Mouse (Mus musculus): ENCODE results near the gene Fbrsl1. TPM values are rescaled to one million over a fixed set of nuclear protein-coding genes. Genes with fewer than 3 reads are reported as not detected.

The Fbrsl1 gene
- polyA plus RNA-seq, 1 experiment from 2014 or later, result 27.7 TPM

- WGBS, result 12% methylated on average over 7 of the region's 7 CpGs
- H3K4me2 ChIP-seq, result no peak overlapping the region
- no peaks in the 10 kb centered on the region for H3K9me3 ChIP-seq
- no peak overlapping the region for H3K27ac ChIP-seq
- no peak overlapping the region for H3K9ac ChIP-seq (replicated peaks)
- peaks cover 5% of the 10 kb centered on the region; the same call in 1 of the 2 replicates for H3K4me1 ChIP-seq (replicated peaks)
- H3K4me3 ChIP-seq (replicated peaks), result no peak overlapping the region
- peaks cover 25% of the 10 kb centered on the region for H3K27me3 ChIP-seq
- H3K36me3 ChIP-seq, result no peaks in the 10 kb centered on the region
- ATAC-seq (ENCODE audit: insufficient number of reproducible peaks, insufficient read depth, low FRiP score, low TSS enrichment, low read depth), result no peak
Measured at GRCm38 (mm10) chr5:110354716-110355115, 93.6 kb downstream of the Fbrsl1 start.

GRCm38 (mm10) chr5:110347006-110347405 lies 101.3 kb downstream of the Fbrsl1 start:
- H3K27ac ChIP-seq, result no peak overlapping the region
- no peaks in the 10 kb centered on the region for H3K36me3 ChIP-seq
- no peak overlapping the region for H3K9ac ChIP-seq (replicated peaks)
- H3K27me3 ChIP-seq, result peaks cover 27% of the 10 kb centered on the region
- ATAC-seq (ENCODE audit: insufficient number of reproducible peaks, insufficient read depth, low FRiP score, low TSS enrichment, low read depth), result no peak
- H3K9me3 ChIP-seq, result no peaks in the 10 kb centered on the region
- WGBS, result 82% methylated on average over 8 of the region's 8 CpGs
- H3K4me3 ChIP-seq (replicated peaks), result no peak overlapping the region
- no peak overlapping the region for H3K4me2 ChIP-seq
- peaks cover 14% of the 10 kb centered on the region for H3K4me1 ChIP-seq (replicated peaks)

DNA sequence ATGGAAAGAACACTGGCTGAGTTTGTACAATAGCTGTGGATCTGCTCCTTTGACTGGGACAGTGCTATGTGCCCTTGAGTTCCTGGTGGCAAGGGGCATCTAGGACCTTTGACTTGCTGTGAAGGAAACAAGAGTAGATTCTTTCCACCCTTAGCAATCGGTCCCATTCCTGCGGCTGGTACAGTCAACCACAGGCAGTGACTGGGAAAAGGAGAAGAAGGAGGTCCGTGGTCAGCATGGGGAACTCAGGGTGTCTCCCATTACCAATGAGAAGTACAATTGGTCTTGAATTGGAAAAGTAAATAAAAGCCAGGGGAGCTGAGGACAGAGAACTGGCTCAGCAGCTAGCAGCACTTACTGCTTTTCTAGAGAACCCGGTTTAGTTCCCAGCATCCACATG lies 102.8 kb downstream of the Fbrsl1 start:
- H3K27ac ChIP-seq, result no peak overlapping the region
- H3K4me2 ChIP-seq, result no peak overlapping the region
- no peaks in the 10 kb centered on the region for H3K9me3 ChIP-seq
- no peaks in the 10 kb centered on the region for H3K36me3 ChIP-seq
- H3K9ac ChIP-seq (replicated peaks), result no peak overlapping the region
- peaks cover 14% of the 10 kb centered on the region for H3K4me1 ChIP-seq (replicated peaks)
- no peak overlapping the region for H3K4me3 ChIP-seq (replicated peaks)
- peaks cover 41% of the 10 kb centered on the region for H3K27me3 ChIP-seq
- ATAC-seq (ENCODE audit: insufficient number of reproducible peaks, insufficient read depth, low FRiP score, low TSS enrichment, low read depth), result no peak
- 90% methylated on average over 4 of the region's 4 CpGs for WGBS

DNA sequence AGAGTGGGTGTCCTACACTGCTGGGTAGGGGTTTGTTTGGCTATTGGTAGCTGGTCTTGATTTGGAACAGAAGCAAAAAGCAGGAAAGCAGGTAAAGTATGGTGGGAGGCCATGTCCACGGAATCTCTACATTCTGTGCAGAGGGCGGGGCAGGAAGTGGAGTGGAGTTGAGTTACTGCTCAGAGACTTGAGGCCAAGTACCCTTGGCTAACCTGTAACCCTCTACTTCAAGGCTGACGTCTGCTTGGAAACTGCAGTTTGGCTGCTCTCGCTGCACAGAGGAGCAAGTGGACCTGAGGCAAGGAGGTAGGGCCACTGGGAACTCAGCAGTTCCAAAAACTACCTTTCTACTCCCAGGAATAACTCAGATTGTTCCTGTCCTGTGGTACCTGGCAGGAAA lies 103.8 kb downstream of the Fbrsl1 start, which contains the start of gene Lrcol1:
Lrcol1 (plus strand) TSS at position 207 of the 400 bp plus-strand sequence.
- H3K4me2 ChIP-seq, result peak within 1 kb of the TSS; percentile 98; the same call in 1 of the 2 replicates
- H3K9ac ChIP-seq (replicated peaks), result no peak within 1 kb of the TSS
- no peak for ATAC-seq (ENCODE audit: insufficient number of reproducible peaks, insufficient read depth, low FRiP score, low TSS enrichment, low read depth)
- no peak within 1 kb of the TSS for H3K27ac ChIP-seq
- no peaks in the 10 kb centered on the region for H3K36me3 ChIP-seq
- peaks cover 14% of the 10 kb centered on the region for H3K4me1 ChIP-seq (replicated peaks)
- H3K4me3 ChIP-seq (replicated peaks), result no peak within 1 kb of the TSS
- H3K27me3 ChIP-seq, result peaks cover 43% of the 10 kb centered on the region
- 73% methylated on average over 4 of the region's 4 CpGs for WGBS
- H3K9me3 ChIP-seq, result no peaks in the 10 kb centered on the region

DNA sequence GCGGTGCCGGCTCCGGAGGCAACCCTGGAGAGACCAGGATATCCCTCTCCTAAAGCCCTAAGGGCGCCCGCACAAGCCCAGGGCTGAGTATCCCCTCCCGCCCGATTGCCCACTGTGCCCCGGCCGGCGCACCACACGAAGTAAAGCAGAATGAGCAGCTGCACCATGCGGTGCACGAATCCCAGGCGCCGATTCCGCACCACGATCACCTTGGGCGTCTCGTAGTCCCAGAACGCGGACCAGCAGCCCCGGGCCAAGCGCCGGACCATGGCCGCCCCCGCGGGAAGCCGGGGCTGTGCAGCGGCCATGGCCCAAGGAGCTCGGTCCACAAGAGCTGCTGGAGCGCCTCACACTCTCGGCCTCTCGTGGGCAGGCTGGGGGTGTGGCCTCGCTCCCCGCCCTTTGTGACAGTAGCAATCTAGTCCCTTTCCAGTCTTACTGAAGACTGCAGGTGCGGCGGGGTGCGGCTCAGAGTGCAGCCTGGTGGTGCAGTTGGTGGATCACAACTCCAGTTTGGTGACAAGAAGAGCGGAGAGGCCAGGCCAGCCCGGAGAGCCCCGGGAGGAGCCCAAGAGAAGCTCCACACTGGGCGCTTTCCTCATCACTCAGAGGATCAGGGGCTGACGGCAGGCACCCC lies 105.5 kb downstream of the Fbrsl1 start, which contains the start of gene P2rx2:
P2rx2 (minus strand) TSS at position 565 of the 637 bp plus-strand sequence.
- ATAC-seq (ENCODE audit: insufficient number of reproducible peaks, insufficient read depth, low FRiP score, low TSS enrichment, low read depth), result peak; percentile 44; the same call in 1 of the 2 replicates
- peaks cover 14% of the 10 kb centered on the region for H3K4me1 ChIP-seq (replicated peaks)
- H3K4me3 ChIP-seq (replicated peaks), result peak within 1 kb of the TSS; percentile 54
- peak within 1 kb of the TSS; percentile 98 for H3K4me2 ChIP-seq
- 2% methylated on average over 43 of the region's 43 CpGs for WGBS
- H3K36me3 ChIP-seq, result peaks cover 16% of the 10 kb centered on the region
- H3K27ac ChIP-seq, result no peak within 1 kb of the TSS
- H3K9ac ChIP-seq (replicated peaks), result peak within 1 kb of the TSS; percentile 62
- peaks cover 43% of the 10 kb centered on the region for H3K27me3 ChIP-seq
- H3K9me3 ChIP-seq, result no peaks in the 10 kb centered on the region

GRCm38 (mm10) chr5:110338792-110339191 lies 109.5 kb downstream of the Fbrsl1 start:
- H3K36me3 ChIP-seq, result peaks cover 56% of the 10 kb centered on the region
- 91% methylated on average over 2 of the region's 2 CpGs for WGBS

GRCm38 (mm10) chr5:110330508-110330907 lies 117.8 kb downstream of the Fbrsl1 start:
- H3K27ac ChIP-seq, result no peak overlapping the region
- H3K9ac ChIP-seq (replicated peaks), result no peak overlapping the region
- H3K4me3 ChIP-seq (replicated peaks), result no peak overlapping the region
- no peak overlapping the region for H3K4me2 ChIP-seq
- ATAC-seq (ENCODE audit: insufficient number of reproducible peaks, insufficient read depth, low FRiP score, low TSS enrichment, low read depth), result no peak
- WGBS, result 75% methylated on average over 3 of the region's 3 CpGs
- no peaks in the 10 kb centered on the region for H3K27me3 ChIP-seq
- H3K4me1 ChIP-seq (replicated peaks), result no peaks in the 10 kb centered on the region
- H3K36me3 ChIP-seq, result peaks cover 91% of the 10 kb centered on the region
- H3K9me3 ChIP-seq, result no peaks in the 10 kb centered on the region

More at GRCm38 (mm10) chr5:110338792-110339191, 109.5 kb downstream of the Fbrsl1 start:
- Histone ChIP-seq H3K4me2 (no peak overlapping the region), H3K27ac (no peak overlapping the region), H3K9ac (replicated peaks) (no peak overlapping the region), H3K4me1 (replicated peaks) (peaks cover 14% of the 10 kb centered on the region), H3K27me3 (peaks cover 35% of the 10 kb centered on the region), H3K9me3 (no peaks in the 10 kb centered on the region), H3K4me3 (replicated peaks) (no peak overlapping the region)
- no peak for ATAC-seq (ENCODE audit: insufficient number of reproducible peaks, insufficient read depth, low FRiP score, low TSS enrichment, low read depth)

GRCm38 (mm10) chr5:110313127-110313526 lies 135.2 kb downstream of the Fbrsl1 start:
- H3K4me1 ChIP-seq (replicated peaks), result no peaks in the 10 kb centered on the region
- no peak overlapping the region for H3K9ac ChIP-seq (replicated peaks)
- H3K27me3 ChIP-seq, result no peaks in the 10 kb centered on the region
- no peak overlapping the region for H3K4me2 ChIP-seq
- no peak overlapping the region for H3K27ac ChIP-seq
- no peak overlapping the region for H3K4me3 ChIP-seq (replicated peaks)
- H3K9me3 ChIP-seq, result no peaks in the 10 kb centered on the region
- WGBS, result 91% methylated on average over 3 of the region's 3 CpGs
- no peak for ATAC-seq (ENCODE audit: insufficient number of reproducible peaks, insufficient read depth, low FRiP score, low TSS enrichment, low read depth)
- H3K36me3 ChIP-seq, result peaks cover 87% of the 10 kb centered on the region

Other genes starting within 250 kb of the Fbrsl1 start
- 41.3 and 43.2 TPM in 2 replicates for gene Ankle2, start 217.5 kb downstream of the Fbrsl1 start, polyA plus RNA-seq (2016; fragmentation: Nextera tagmentation; extraction: Ambion mirVana)
- 87.7 and 88.1 TPM in 2 replicates for gene Pgam5, start 178.6 kb downstream of the Fbrsl1 start, polyA plus RNA-seq (2016; fragmentation: Nextera tagmentation; extraction: Ambion mirVana)
- gene Pxmp2, start 162.3 kb downstream of the Fbrsl1 start, polyA plus RNA-seq (2016; fragmentation: Nextera tagmentation; extraction: Ambion mirVana), result 9.7 and 11.0 TPM in 2 replicates
- gene Pole, start 162.2 kb downstream of the Fbrsl1 start, polyA plus RNA-seq (2016; fragmentation: Nextera tagmentation; extraction: Ambion mirVana), result 45.2 and 47.7 TPM in 2 replicates
- gene P2rx2, start 105.3 kb downstream of the Fbrsl1 start, polyA plus RNA-seq (2016; fragmentation: Nextera tagmentation; extraction: Ambion mirVana), result 0.74 and 1.1 TPM in 2 replicates
- gene Lrcol1, start 103.8 kb downstream of the Fbrsl1 start, polyA plus RNA-seq (2016; fragmentation: Nextera tagmentation; extraction: Ambion mirVana), result not detected in 2 replicates
- 0.09 TPM in 2 replicates for gene Galnt9, start 95.9 kb upstream of the Fbrsl1 start, polyA plus RNA-seq (2016; fragmentation: Nextera tagmentation; extraction: Ambion mirVana)
- gene Noc4l, start 204.9 kb upstream of the Fbrsl1 start, polyA plus RNA-seq (2016; fragmentation: Nextera tagmentation; extraction: Ambion mirVana), result 57.1 and 60.5 TPM in 2 replicates
- 34.5 and 43.1 TPM in 2 replicates for gene Ddx51, start 204.9 kb upstream of the Fbrsl1 start, polyA plus RNA-seq (2016; fragmentation: Nextera tagmentation; extraction: Ambion mirVana)